Mouse (Mus musculus) MEL (cell line): ENCODE measurements at regions not wholly inside any gene's neighbourhood (a gene's known extent, or its start where the extent isn't known, plus 50 kb on each side); places are given as distances from the start of the nearest gene placed in this dataset.

Experiments
- DNase-seq: peaks from one replicate; pipeline ENCODE4 v3.0.0; 2011; ENCODE audit warnings: low read depth, low spot score
- H3K27ac ChIP-seq: 2 replicates; pipeline ENCODE4 v1.5.1; 2012; ENCODE audit warnings: low read depth, mild to moderate bottlenecking, control low read depth, low read length, moderate library complexity; ENCODE audit not compliant: control insufficient read depth
- H3K27me3 ChIP-seq, 2 experiments: fragments of 150-350 bp in 1 of 2; sonication (generic) in 1 of 2; 2 replicates each; pipeline ENCODE4 v1.6.1; 2012; ENCODE audit warnings: low read length in 2 of 2, mild to moderate bottlenecking in 2 of 2, improper control_type of control experiment in 1 of 2, moderate library complexity in 1 of 2; ENCODE audit not compliant: insufficient read depth in 2 of 2, control insufficient read depth in 1 of 2
- H3K36me3 ChIP-seq, 2 experiments: 2 replicates each; pipeline ENCODE4 v1.6.1; 2012 to 2014; ENCODE audit warnings: low read length in 2 of 2, improper control_type of control experiment in 1 of 2, inconsistent platforms in 1 of 2, mild to moderate bottlenecking in 1 of 2; ENCODE audit not compliant: insufficient read depth in 2 of 2, control insufficient read depth in 1 of 2
- H3K4me1 ChIP-seq, 2 experiments: fragments of 150-350 bp in 1 of 2; sonication (generic) in 1 of 2; 2 replicates each; pipeline ENCODE4 v1.6.1; 2012; ENCODE audit warnings: low read length in 2 of 2, improper control_type of control experiment in 1 of 2, mild to moderate bottlenecking in 1 of 2; ENCODE audit not compliant: insufficient read depth in 2 of 2, control insufficient read depth in 1 of 2
- H3K4me3 ChIP-seq, 2 experiments: fragments of 150-350 bp in 1 of 2; sonication (generic) in 1 of 2; 2 replicates each; pipeline ENCODE4 v1.5.1; 2012; ENCODE audit warnings: low read depth in 2 of 2, low read length in 2 of 2, mild to moderate bottlenecking in 2 of 2, moderate library complexity in 2 of 2, control low read depth in 1 of 2, improper control_type of control experiment in 1 of 2; ENCODE audit not compliant: control insufficient read depth in 1 of 2, insufficient read depth in 1 of 2
- H3K79me2 ChIP-seq: 2 replicates; pipeline ENCODE4 v1.6.1; 2012; ENCODE audit warnings: mild to moderate bottlenecking, low read length, moderate library complexity; ENCODE audit not compliant: control insufficient read depth, poor library complexity, insufficient read depth
- H3K9ac ChIP-seq: 2 replicates; pipeline ENCODE4 v1.6.1; 2012; ENCODE audit warnings: low read depth, mild to moderate bottlenecking, control low read depth, low read length, moderate library complexity; ENCODE audit not compliant: control insufficient read depth, poor library complexity, severe bottlenecking
- H3K9me3 ChIP-seq: fragments of 150-350 bp; sonication (generic); replicated peaks from 2 replicates; pipeline ENCODE4 v1.6.1; 2012; ENCODE audit warnings: mild to moderate bottlenecking, low read length, improper control_type of control experiment, moderate library complexity; ENCODE audit not compliant: insufficient read depth
- BHLHE40 ChIP-seq: IDR thresholded peaks from 2 replicates; pipeline ENCODE4 v1.6.1; 2012; ENCODE audit warnings: low read depth, mild to moderate bottlenecking, inconsistent platforms, low read length, improper control_type of control experiment, borderline replicate concordance
- CHD1 ChIP-seq: IDR thresholded peaks from 2 replicates; pipeline ENCODE4 v1.6.1; 2012; ENCODE audit warnings: low read depth, mild to moderate bottlenecking, inconsistent platforms, low read length, improper control_type of control experiment
- CHD2 ChIP-seq: IDR thresholded peaks from 2 replicates; pipeline ENCODE4 v1.6.1; 2011; ENCODE audit warnings: low read length, improper control_type of control experiment
- EP300 ChIP-seq, 2 experiments: IDR thresholded peaks; 2 replicates each; pipeline ENCODE4 v1.6.1; 2011; ENCODE audit warnings: improper control_type of control experiment in 2 of 2, low read length in 2 of 2, low read depth in 1 of 2, mild to moderate bottlenecking in 1 of 2
- HCFC1 ChIP-seq: IDR thresholded peaks from 2 replicates; pipeline ENCODE4 v1.6.1; 2012; ENCODE audit warnings: low read depth, mild to moderate bottlenecking, inconsistent platforms, low read length, improper control_type of control experiment, moderate library complexity
- JUND ChIP-seq: IDR thresholded peaks from 2 replicates; pipeline ENCODE4 v1.6.1; 2011; ENCODE audit warnings: low read depth, mild to moderate bottlenecking, improper control_type of control experiment, low read length
- KAT2A ChIP-seq: conservative IDR thresholded peaks from 2 replicates; pipeline ENCODE4 v1.6.1; 2012; ENCODE audit warnings: low read depth, low read length, improper control_type of control experiment, inconsistent platforms
- MAFK ChIP-seq: IDR thresholded peaks from 2 replicates; pipeline ENCODE4 v1.6.1; 2011; ENCODE audit warnings: low read depth, mild to moderate bottlenecking, low read length, improper control_type of control experiment, borderline replicate concordance
- MAZ ChIP-seq: IDR thresholded peaks from 2 replicates; pipeline ENCODE4 v1.6.1; 2012; ENCODE audit warnings: low read depth, mild to moderate bottlenecking, inconsistent platforms, low read length, improper control_type of control experiment
- MYB ChIP-seq: IDR thresholded peaks from 2 replicates; pipeline ENCODE4 v1.6.1; 2011; ENCODE audit warnings: mild to moderate bottlenecking, low read depth, low read length, improper control_type of control experiment
- MYC ChIP-seq: IDR thresholded peaks from 2 replicates; pipeline ENCODE4 v1.6.1; 2011; ENCODE audit warnings: low read depth, mild to moderate bottlenecking, low read length, improper control_type of control experiment, moderate library complexity
- NELFE ChIP-seq: IDR thresholded peaks from 2 replicates; pipeline ENCODE4 v1.6.1; 2011; ENCODE audit warnings: low read depth, low read length, improper control_type of control experiment
- POLR2A ChIP-seq, 2 experiments: IDR thresholded peaks; 2 replicates each; pipeline ENCODE4 v1.6.1; 2011 to 2012; ENCODE audit warnings: low read length in 2 of 2, mild to moderate bottlenecking in 2 of 2, control low read depth in 1 of 2, improper control_type of control experiment in 1 of 2, low read depth in 1 of 2, moderate library complexity in 1 of 2; ENCODE audit not compliant: control insufficient read depth in 1 of 2, insufficient read depth in 1 of 2, poor library complexity in 1 of 2
- POLR2AphosphoS5 ChIP-seq: IDR thresholded peaks from 2 replicates; pipeline ENCODE4 v1.6.1; 2012; ENCODE audit warnings: low read depth, borderline replicate concordance, mild to moderate bottlenecking, inconsistent platforms, low read length, moderate library complexity, mixed read lengths
- RAD21 ChIP-seq: IDR thresholded peaks from 2 replicates; pipeline ENCODE4 v1.6.1; 2011; ENCODE audit warnings: mild to moderate bottlenecking, low read depth, low read length, improper control_type of control experiment
- RCOR1 ChIP-seq: IDR thresholded peaks from 2 replicates; pipeline ENCODE4 v1.6.1; 2012; ENCODE audit warnings: low read depth, mild to moderate bottlenecking, inconsistent platforms, low read length, improper control_type of control experiment
- SIN3A ChIP-seq: IDR thresholded peaks from 2 replicates; pipeline ENCODE4 v1.6.1; 2012; ENCODE audit warnings: low read length, improper control_type of control experiment, inconsistent platforms
- TCF12 ChIP-seq: IDR thresholded peaks from 2 replicates; pipeline ENCODE4 v1.6.1; 2014; ENCODE audit warnings: low read depth, mild to moderate bottlenecking, inconsistent platforms, low read length, improper control_type of control experiment, moderate library complexity
- UBTF ChIP-seq: IDR thresholded peaks from 2 replicates; pipeline ENCODE4 v1.6.1; 2012; ENCODE audit warnings: low read depth, mild to moderate bottlenecking, inconsistent platforms, low read length, improper control_type of control experiment, moderate library complexity, borderline replicate concordance; ENCODE audit not compliant: insufficient read depth
- USF1 ChIP-seq: IDR thresholded peaks from 2 replicates; pipeline ENCODE4 v1.6.1; 2014; ENCODE audit warnings: low read depth, mild to moderate bottlenecking, inconsistent platforms, low read length, improper control_type of control experiment, moderate library complexity
- USF2 ChIP-seq, 2 experiments: IDR thresholded peaks; 2 replicates each; pipeline ENCODE4 v1.6.1; 2011 to 2012; ENCODE audit warnings: improper control_type of control experiment in 2 of 2, low read length in 2 of 2, borderline replicate concordance in 1 of 2, inconsistent platforms in 1 of 2, low read depth in 1 of 2, mild to moderate bottlenecking in 1 of 2; ENCODE audit not compliant: insufficient read depth in 1 of 2
- ZC3H11A ChIP-seq: IDR thresholded peaks from 2 replicates; pipeline ENCODE4 v1.6.1; 2012; ENCODE audit warnings: low read depth, mild to moderate bottlenecking, inconsistent platforms, low read length, improper control_type of control experiment
- ZKSCAN1 ChIP-seq: IDR thresholded peaks from 2 replicates; pipeline ENCODE4 v1.6.1; 2012; ENCODE audit warnings: low read depth, mild to moderate bottlenecking, inconsistent platforms, low read length, improper control_type of control experiment, moderate library complexity

GRCm38 (mm10) chr8:6780983-6781382 is 1675.8 kb upstream of the Slc10a2 start:
- Histone ChIP-seq H3K9ac (no peak overlapping the region), H3K4me3 (no peak overlapping the region), H3K9me3 (no peaks in the 10 kb centered on the region), H3K27me3 (no peaks in the 10 kb centered on the region), H3K36me3 (no peaks in the 10 kb centered on the region), H3K4me1 (no peaks in the 10 kb centered on the region), H3K27ac (no peak overlapping the region), H3K79me2 (no peaks in the 10 kb centered on the region)
- TF ChIP-seq RCOR1, result no peak
- no peak for TF ChIP-seq ZC3H11A
- no peak for TF ChIP-seq TCF12
- no peak for TF ChIP-seq MAFK
- no peak for TF ChIP-seq EP300 (IDR thresholded peaks at IDR 0.05; ENCODE audit: low read depth in 1 of 2, low read length in 2 of 2)
- TF ChIP-seq MYB, result no peak
- TF ChIP-seq USF1, result no peak
- TF ChIP-seq ZKSCAN1, result no peak
- no peak for TF ChIP-seq MAZ
- no peak for TF ChIP-seq CHD2
- TF ChIP-seq MYC, result no peak
- no peak for DNase-seq

- H3K27ac ChIP-seq, result no peak overlapping the region
- H3K79me2 ChIP-seq, result no peaks in the 10 kb centered on the region
- no peak for TF ChIP-seq NELFE
- TF ChIP-seq POLR2AphosphoS5, result no peak
- no peak for TF ChIP-seq RAD21
- TF ChIP-seq CHD1, result no peak
- TF ChIP-seq POLR2A (IDR thresholded peaks at IDR 0.05; ENCODE audit: control insufficient read depth in 1 of 2, insufficient read depth in 1 of 2, low read depth in 1 of 2, low read length in 2 of 2, poor library complexity in 1 of 2), result no peak
- TF ChIP-seq UBTF, result no peak
- TF ChIP-seq JUND, result no peak
- no peak for TF ChIP-seq BHLHE40
- TF ChIP-seq CHD2, result no peak
- no peak for TF ChIP-seq HCFC1
- TF ChIP-seq SIN3A, result no peak
- TF ChIP-seq RCOR1, result no peak
- no peak for TF ChIP-seq MYC
- no peak for TF ChIP-seq MYB
- no peak for TF ChIP-seq ZKSCAN1
- no peak for TF ChIP-seq TCF12
- no peak for TF ChIP-seq USF2 (IDR thresholded peaks at IDR 0.05; ENCODE audit: borderline replicate concordance in 1 of 2, insufficient read depth in 1 of 2, low read depth in 1 of 2, low read length in 2 of 2)
- no peak for TF ChIP-seq KAT2A
- no peak for TF ChIP-seq MAFK
- TF ChIP-seq EP300 (IDR thresholded peaks at IDR 0.05; ENCODE audit: low read depth in 1 of 2, low read length in 2 of 2), result no peak
- TF ChIP-seq, all 39 proteins: peak for 0
- H3K36me3 ChIP-seq, result no peaks in the 10 kb centered on the region
- no peak for DNase-seq
- H3K9me3 ChIP-seq, result no peaks in the 10 kb centered on the region
- H3K27me3 ChIP-seq, result no peaks in the 10 kb centered on the region
- H3K4me3 ChIP-seq, result no peak overlapping the region
- no peak overlapping the region for H3K9ac ChIP-seq
- H3K4me1 ChIP-seq, result no peaks in the 10 kb centered on the region
Measured at GRCm38 (mm10) chr8:6775103-6775502, 1670.0 kb upstream of the Slc10a2 start.
